Mouse (Mus musculus) cerebellum, adult 18-20 months (tissue): Measurements from ENCODE around the gene Fam221a.

Source experiments
- DNase-seq, 2 experiments: peaks; one replicate each; pipeline ENCODE4 v3.0.0; 2021

Fam221a gene

GRCm38 (mm10) chr6:49367159-49368054, at the start of gene Fam221a:
TSS of gene Fam221a (plus strand) at chr6:49367739.
- peak; percentile 74 to 85 for DNase-seq

GRCm38 (mm10) chr6:49318966-49319594, 48.5 kb upstream of the Fam221a start, which contains the start of gene Ccdc126:
TSS of gene Ccdc126 (plus strand) at chr6:49319274.
- DNase-seq, result peak; percentile 97 to 99

- peak in 1 of 2 experiments; percentile 6 for DNase-seq
These were observed 47.8 kb upstream of the Fam221a start for GRCm38 (mm10) chr6:49319595-49320315.

GRCm38 (mm10) chr6:49321341-49321740, 46.2 kb upstream of the Fam221a start:
- DNase-seq, result no peak

GRCm38 (mm10) chr6:49322056-49322455, 45.5 kb upstream of the Fam221a start:
- no peak for DNase-seq

GRCm38 (mm10) chr6:49322986-49323385, 44.6 kb upstream of the Fam221a start:
- DNase-seq, result no peak

- no peak for DNase-seq
These were observed 43.0 kb upstream of the Fam221a start for GRCm38 (mm10) chr6:49324528-49324927.

- no peak for DNase-seq
These were observed 42.2 kb upstream of the Fam221a start for GRCm38 (mm10) chr6:49325294-49325693.

- no peak for DNase-seq
These were observed 40.7 kb upstream of the Fam221a start for GRCm38 (mm10) chr6:49326846-49327245.

- DNase-seq, result no peak
These were observed 36.0 kb upstream of the Fam221a start for GRCm38 (mm10) chr6:49331369-49332059.

- no peak for DNase-seq
These were observed 35.5 kb upstream of the Fam221a start for GRCm38 (mm10) chr6:49332060-49332370.

- no peak for DNase-seq
These were observed 29.0 kb upstream of the Fam221a start for GRCm38 (mm10) chr6:49338566-49338965.

GRCm38 (mm10) chr6:49339145-49339544, 28.4 kb upstream of the Fam221a start:
- no peak for DNase-seq

GRCm38 (mm10) chr6:49343737-49344469, 23.6 kb upstream of the Fam221a start:
- no peak for DNase-seq

- DNase-seq, result no peak
These were observed 17.7 kb upstream of the Fam221a start for GRCm38 (mm10) chr6:49349826-49350225.

- no peak for DNase-seq
These were observed 12.9 kb upstream of the Fam221a start for GRCm38 (mm10) chr6:49354613-49355012.

GRCm38 (mm10) chr6:49355171-49355570, 12.4 kb upstream of the Fam221a start:
- DNase-seq, result no peak

- DNase-seq, result no peak
These were observed 7.1 kb upstream of the Fam221a start for GRCm38 (mm10) chr6:49360420-49360819.

GRCm38 (mm10) chr6:49368212-49368611, 673 bp downstream of the Fam221a start:
- no peak for DNase-seq

GRCm38 (mm10) chr6:49372705-49373104, 5.2 kb downstream of the Fam221a start:
- DNase-seq, result no peak

- no peak for DNase-seq
These were observed 6.4 kb downstream of the Fam221a start for GRCm38 (mm10) chr6:49373943-49374342.

GRCm38 (mm10) chr6:49378328-49378727, 10.8 kb downstream of the Fam221a start:
- no peak for DNase-seq
